Mouse (Mus musculus) stomach, postnatal 0 days (tissue): ENCODE results near the gene Erich4.

Experiments used
- CTCF ChIP-seq: IDR thresholded peaks from 2 replicates; pipeline ENCODE4 v1.5.1; 2016; ENCODE audit warnings: antibody characterized with exemption, low read depth, mild to moderate bottlenecking, moderate library complexity
- EP300 ChIP-seq: optimal IDR thresholded peaks from 2 replicates; pipeline ENCODE3; 2016; ENCODE audit warnings: antibody characterized with exemption

GRCm38 (mm10) chr7:25591226-25591625 lies 24.5 kb downstream of the Erich4 start:
- TF ChIP-seq EP300 (no peak), CTCF (no peak)
